Mouse (Mus musculus) liver, embryonic 12.5 days (tissue): ENCODE data around the gene Gm17482. TPM values are rescaled to one million over a fixed set of nuclear protein-coding genes. Genes with fewer than 3 reads are reported as not detected.

ENCODE experiments used
- ATAC-seq: fragments of 200-750 bp; cut with Nextera tagmentation; 2 replicates; pipeline ENCODE4 v1.8.0; 2017; ENCODE audit warnings: moderate number of reproducible peaks, mild to moderate bottlenecking, moderate library complexity
- H3K27ac ChIP-seq: fragments of 300-500 bp; sonication (generic); 2 replicates; pipeline ENCODE4 v1.5.1; 2016; ENCODE audit warnings: mild to moderate bottlenecking
- H3K27me3 ChIP-seq: fragments of 300-500 bp; sonication (generic); replicated peaks from 2 replicates; pipeline ENCODE4 v1.6.1; 2016; ENCODE audit warnings: mild to moderate bottlenecking, moderate library complexity
- H3K36me3 ChIP-seq: fragments of 300-500 bp; sonication (generic); 2 replicates; pipeline ENCODE4 v1.6.1; 2016; ENCODE audit warnings: mild to moderate bottlenecking, moderate library complexity
- H3K4me1 ChIP-seq: fragments of 300-500 bp; sonication (generic); 2 replicates; pipeline ENCODE4 v1.6.1; 2016
- H3K4me2 ChIP-seq: fragments of 300-500 bp; sonication (generic); 2 replicates; pipeline ENCODE4 v1.6.1; 2016; ENCODE audit warnings: mild to moderate bottlenecking, moderate library complexity
- H3K4me3 ChIP-seq: fragments of 300-500 bp; sonication (generic); 2 replicates; pipeline ENCODE4 v1.5.1; 2016; ENCODE audit warnings: mild to moderate bottlenecking, moderate library complexity
- H3K9ac ChIP-seq: fragments of 300-500 bp; sonication (generic); 2 replicates; pipeline ENCODE4 v1.6.1; 2016; ENCODE audit warnings: mild to moderate bottlenecking, moderate library complexity
- H3K9me3 ChIP-seq: fragments of 300-500 bp; sonication (generic); replicated peaks from 2 replicates; pipeline ENCODE4 v1.6.1; 2016; ENCODE audit warnings: mild to moderate bottlenecking, moderate library complexity
- WGBS: fragments of 180-500 bp; shearing (Covaris S2); methylation state at CpG from one replicate; pipeline ENCODE4 v1.1.7; 2016; ENCODE audit not compliant: insufficient replicate concordance; 5-methylcytosine and 5-hydroxymethylcytosine counted together
- polyA plus RNA-seq: library from polyadenylated mRNA; unstranded; fragments of >200 nt; fragmentation: Nextera tagmentation; extraction: Ambion mirVana; gene quantifications from 2 replicates; pipeline ENCODE4 v1.2.1, GENCODE M21; 2016

Gene Gm17482
- polyA plus RNA-seq, 1 experiment from 2014 or later = not detected

DNA sequence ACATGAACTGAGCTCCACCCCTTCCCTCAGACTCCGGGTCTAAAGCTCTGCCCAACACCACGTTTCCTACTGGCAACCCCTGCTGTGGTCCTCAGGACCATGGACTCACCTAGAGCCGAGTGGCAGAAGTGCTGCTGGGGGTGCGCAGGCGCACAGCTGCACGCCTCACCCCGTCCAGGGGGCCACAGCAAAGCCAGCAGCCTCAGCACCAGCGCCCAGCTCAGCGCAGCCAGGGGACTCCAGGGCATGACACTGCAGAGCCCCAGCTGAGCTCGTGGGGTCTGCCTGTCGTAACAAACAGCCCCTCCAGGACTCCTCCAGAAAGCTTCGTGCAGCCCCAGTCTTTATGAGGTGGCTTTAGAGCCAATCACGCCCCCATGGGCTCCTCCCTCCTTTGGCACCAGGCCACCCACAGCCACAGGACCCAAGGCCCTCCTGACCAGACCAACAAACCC lies 24.4 kb downstream of the Gm17482 start:
- Histone ChIP-seq H3K27ac (no peak overlapping the region), H3K4me1 (0 out of 2 replicates have a peak, but pooled peaks cover 4% of the 10 kb centered on the region), H3K4me2 (peak overlapping the region; percentile 36), H3K4me3 (no peak overlapping the region), H3K9ac (no peak overlapping the region), H3K9me3 (no peaks in the 10 kb centered on the region), H3K27me3 (0 out of 2 replicates have a peak, but pooled peaks cover 6% of the 10 kb centered on the region), H3K36me3 (no peaks in the 10 kb centered on the region)
- ATAC-seq = no peak
- 14% methylated on average over 13 of the region's 13 CpGs for WGBS

DNA sequence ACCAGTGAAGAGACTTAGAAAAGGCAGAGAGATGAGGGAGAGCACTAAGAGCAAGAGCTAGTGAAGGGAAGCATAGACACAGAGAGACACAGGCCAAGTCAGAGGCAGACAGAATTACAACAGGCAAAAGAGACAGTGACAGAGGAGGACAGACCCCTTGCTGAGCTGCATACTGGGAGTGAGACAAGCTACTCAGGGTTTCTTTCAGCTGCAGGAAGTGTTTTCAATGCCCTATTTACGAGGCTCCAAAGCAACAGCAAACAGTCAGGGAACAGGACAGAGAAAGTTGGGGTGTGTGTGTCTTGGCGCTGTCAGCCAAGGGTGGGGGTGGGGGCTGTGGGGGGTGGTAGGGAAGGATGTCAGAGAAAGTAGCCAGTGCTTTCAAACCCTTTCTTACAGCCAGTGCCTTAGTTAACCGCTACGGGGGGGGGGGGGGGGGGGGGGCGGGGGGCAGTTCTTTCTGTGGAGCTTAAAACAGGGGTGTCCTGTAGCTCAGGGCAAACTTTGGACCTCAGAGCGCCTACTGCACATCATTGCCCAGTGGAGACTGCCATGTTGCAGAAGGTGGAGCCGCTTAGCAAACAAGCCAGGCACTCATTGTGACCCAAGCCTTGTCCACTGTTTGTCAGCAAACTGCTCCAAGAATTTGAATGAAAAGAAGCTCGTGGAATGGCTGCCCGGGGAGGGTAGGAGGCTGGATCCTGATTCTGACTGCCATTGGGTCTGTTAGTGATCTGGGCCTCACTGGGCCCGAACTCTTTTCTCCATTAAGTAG lies 25.1 kb downstream of the Gm17482 start, which contains the start of gene Timp4:
Timp4 (minus strand) TSS at position 107 of the 775 bp plus-strand sequence.
- H3K27ac ChIP-seq = no peak within 1 kb of the TSS
- H3K9me3 ChIP-seq = no peaks in the 10 kb centered on the region
- ATAC-seq = no peak
- WGBS = 46% methylated on average over 7 of the region's 10 CpGs
- H3K4me1 ChIP-seq = 0 out of 2 replicates have a peak, but pooled peaks cover 4% of the 10 kb centered on the region
- H3K4me3 ChIP-seq = no peak within 1 kb of the TSS
- no peak within 1 kb of the TSS for H3K9ac ChIP-seq
- H3K36me3 ChIP-seq = no peaks in the 10 kb centered on the region
- H3K27me3 ChIP-seq = 0 out of 2 replicates have a peak, but pooled peaks cover 6% of the 10 kb centered on the region
- peak within 1 kb of the TSS; percentile 36 for H3K4me2 ChIP-seq

- no peak for ATAC-seq
- Histone ChIP-seq H3K36me3 (no peaks in the 10 kb centered on the region), H3K4me2 (no peak overlapping the region), H3K27me3 (0 out of 2 replicates have a peak, but pooled peaks cover 6% of the 10 kb centered on the region), H3K4me1 (0 out of 2 replicates have a peak, but pooled peaks cover 4% of the 10 kb centered on the region), H3K27ac (no peak overlapping the region), H3K9ac (no peak overlapping the region), H3K9me3 (no peaks in the 10 kb centered on the region), H3K4me3 (no peak overlapping the region)
- 59% methylated on average over 3 of the region's 3 CpGs for WGBS
Observed at GRCm38 (mm10) chr6:115255171-115255570, 28.0 kb downstream of the Gm17482 start.

- no peaks in the 10 kb centered on the region for H3K9me3 ChIP-seq
- no peak overlapping the region for H3K27ac ChIP-seq
- H3K27me3 ChIP-seq = no peaks in the 10 kb centered on the region
- no peaks in the 10 kb centered on the region for H3K4me1 ChIP-seq
- H3K9ac ChIP-seq = no peak overlapping the region
- no peak for ATAC-seq
- no peak overlapping the region for H3K4me3 ChIP-seq
- no peak overlapping the region for H3K4me2 ChIP-seq
- no peaks in the 10 kb centered on the region for H3K36me3 ChIP-seq
- WGBS = 73% methylated on average over 3 of the region's 3 CpGs
Observed at GRCm38 (mm10) chr6:115260507-115260906, 33.4 kb downstream of the Gm17482 start.

GRCm38 (mm10) chr6:115266791-115267190 lies 39.6 kb downstream of the Gm17482 start:
- H3K4me1 ChIP-seq = no peaks in the 10 kb centered on the region
- ATAC-seq = no peak
- no peaks in the 10 kb centered on the region for H3K27me3 ChIP-seq
- H3K36me3 ChIP-seq = no peaks in the 10 kb centered on the region
- H3K9ac ChIP-seq = no peak overlapping the region
- H3K27ac ChIP-seq = no peak overlapping the region
- WGBS = 58% methylated on average over 5 of the region's 5 CpGs
- no peak overlapping the region for H3K4me3 ChIP-seq
- no peak overlapping the region for H3K4me2 ChIP-seq
- H3K9me3 ChIP-seq = no peaks in the 10 kb centered on the region

GRCm38 (mm10) chr6:115267916-115268315 lies 40.8 kb downstream of the Gm17482 start:
- Histone ChIP-seq H3K27me3 (0 out of 2 replicates have a peak, but pooled peaks cover 4% of the 10 kb centered on the region), H3K9ac (no peak overlapping the region), H3K4me2 (no peak overlapping the region), H3K27ac (no peak overlapping the region), H3K9me3 (no peaks in the 10 kb centered on the region), H3K4me3 (no peak overlapping the region), H3K4me1 (no peaks in the 10 kb centered on the region), H3K36me3 (no peaks in the 10 kb centered on the region)
- no peak for ATAC-seq
- WGBS = 47% methylated on average over 2 of the region's 2 CpGs

- Histone ChIP-seq H3K4me2 (no peak overlapping the region), H3K27ac (no peak overlapping the region), H3K4me1 (no peaks in the 10 kb centered on the region), H3K4me3 (no peak overlapping the region), H3K9ac (no peak overlapping the region), H3K36me3 (no peaks in the 10 kb centered on the region), H3K9me3 (no peaks in the 10 kb centered on the region), H3K27me3 (0 out of 2 replicates have a peak, but pooled peaks cover 4% of the 10 kb centered on the region)
- 71% methylated on average over 10 of the region's 10 CpGs for WGBS
- no peak for ATAC-seq
Observed at GRCm38 (mm10) chr6:115268551-115269385, 41.6 kb downstream of the Gm17482 start.

GRCm38 (mm10) chr6:115269561-115269960 lies 42.4 kb downstream of the Gm17482 start:
- Histone ChIP-seq H3K27ac (no peak overlapping the region), H3K9me3 (no peaks in the 10 kb centered on the region), H3K4me2 (no peak overlapping the region), H3K9ac (no peak overlapping the region), H3K36me3 (no peaks in the 10 kb centered on the region), H3K27me3 (0 out of 2 replicates have a peak, but pooled peaks cover 4% of the 10 kb centered on the region), H3K4me1 (no peaks in the 10 kb centered on the region), H3K4me3 (no peak overlapping the region)
- 45% methylated on average over 5 of the region's 5 CpGs for WGBS
- no peak for ATAC-seq

DNA sequence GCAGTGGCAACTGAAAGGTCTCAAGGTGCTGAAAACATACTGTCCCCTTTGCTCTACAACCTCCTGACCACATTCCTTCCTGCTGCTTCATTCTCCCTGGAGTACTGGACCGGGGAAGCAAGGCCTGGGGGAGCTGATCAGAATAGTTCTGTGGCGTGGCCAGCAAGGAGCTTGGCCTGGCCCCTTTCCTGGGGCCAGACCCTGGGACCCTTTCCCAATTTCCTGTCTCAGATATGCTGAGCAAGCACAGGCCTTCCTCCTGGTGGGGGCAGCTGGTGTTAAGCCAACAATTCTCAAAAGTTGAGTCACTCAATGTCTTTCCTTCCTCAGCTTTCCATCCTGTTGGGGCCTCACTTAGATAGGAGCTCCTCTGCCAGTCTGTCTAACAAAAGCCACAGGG lies 42.9 kb downstream of the Gm17482 start:
- Histone ChIP-seq H3K27me3 (0 out of 2 replicates have a peak, but pooled peaks cover 4% of the 10 kb centered on the region), H3K4me2 (no peak overlapping the region), H3K27ac (no peak overlapping the region), H3K9ac (no peak overlapping the region), H3K9me3 (no peaks in the 10 kb centered on the region), H3K4me1 (no peaks in the 10 kb centered on the region), H3K36me3 (no peaks in the 10 kb centered on the region), H3K4me3 (no peak overlapping the region)
- no peak for ATAC-seq
- WGBS = 29% methylated on average over 2 of the region's 2 CpGs

DNA sequence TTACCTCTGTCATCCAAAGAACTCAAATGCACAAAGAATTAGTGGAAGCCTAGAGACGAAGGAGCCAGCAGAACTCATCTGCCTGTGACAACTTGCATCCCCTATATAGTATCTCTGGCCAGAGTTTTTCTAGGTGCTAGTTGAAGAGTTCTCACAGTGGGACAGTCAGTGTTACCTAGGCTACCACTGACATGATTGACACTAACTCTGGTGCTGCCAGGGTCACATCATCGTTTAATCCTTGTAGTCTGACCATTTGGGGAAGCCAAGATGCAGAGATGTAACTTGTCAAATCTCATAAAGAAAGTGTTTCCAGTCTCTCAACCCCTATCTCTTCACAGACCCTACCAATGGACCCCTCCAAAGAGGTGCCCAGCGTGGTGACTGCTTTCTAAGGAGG lies 44.2 kb downstream of the Gm17482 start:
- Histone ChIP-seq H3K27me3 (0 out of 2 replicates have a peak, but pooled peaks cover 4% of the 10 kb centered on the region), H3K4me2 (no peak overlapping the region), H3K9me3 (no peaks in the 10 kb centered on the region), H3K9ac (no peak overlapping the region), H3K4me1 (no peaks in the 10 kb centered on the region), H3K4me3 (no peak overlapping the region), H3K36me3 (no peaks in the 10 kb centered on the region), H3K27ac (no peak overlapping the region)
- no peak for ATAC-seq
- WGBS = 48% methylated on average over 3 of the region's 3 CpGs

- Histone ChIP-seq H3K4me3 (no peak overlapping the region), H3K4me2 (no peak overlapping the region), H3K36me3 (no peaks in the 10 kb centered on the region), H3K9ac (no peak overlapping the region), H3K4me1 (no peaks in the 10 kb centered on the region), H3K9me3 (no peaks in the 10 kb centered on the region), H3K27me3 (0 out of 2 replicates have a peak, but pooled peaks cover 4% of the 10 kb centered on the region), H3K27ac (no peak overlapping the region)
- no peak for ATAC-seq
- 36% methylated on average over 4 of the region's 4 CpGs for WGBS
Observed at GRCm38 (mm10) chr6:115271866-115272271, 44.7 kb downstream of the Gm17482 start.

- H3K27me3 ChIP-seq = 0 out of 2 replicates have a peak, but pooled peaks cover 9% of the 10 kb centered on the region
- WGBS = 76% methylated on average over 10 of the region's 10 CpGs
Observed at GRCm38 (mm10) chr6:115273346-115273745, 46.2 kb downstream of the Gm17482 start.

More at GRCm38 (mm10) chr6:115273346-115273745, 46.2 kb downstream of the Gm17482 start:
- H3K27ac ChIP-seq = no peak overlapping the region
- no peak overlapping the region for H3K9ac ChIP-seq
- no peak overlapping the region for H3K4me3 ChIP-seq
- no peak for ATAC-seq
- no peaks in the 10 kb centered on the region for H3K36me3 ChIP-seq
- no peaks in the 10 kb centered on the region for H3K9me3 ChIP-seq
- H3K4me1 ChIP-seq = 0 out of 2 replicates have a peak, but pooled peaks cover 3% of the 10 kb centered on the region
- no peak overlapping the region for H3K4me2 ChIP-seq
